Mouse (Mus musculus) neural tube, embryonic 11.5 days (tissue): ENCODE results near the gene Dlat. TPM values are rescaled to one million over a fixed set of nuclear protein-coding genes. Genes with fewer than 3 reads are reported as not detected.

Experiments
- ATAC-seq: fragments of 200-750 bp; cut with Nextera tagmentation; 2 replicates; pipeline ENCODE4 v1.8.0; 2017; ENCODE audit warnings: moderate number of reproducible peaks, mild to moderate bottlenecking, moderate TSS enrichment, moderate library complexity; ENCODE audit not compliant: insufficient read depth, low FRiP score, low TSS enrichment
- DNase-seq: peaks from one replicate; pipeline ENCODE4 v3.0.0-alpha.2; 2015; ENCODE audit warnings: low spot score
- H3K27ac ChIP-seq: fragments of 300-500 bp; sonication (generic); 2 replicates; pipeline ENCODE4 v1.5.1; 2014; ENCODE audit warnings: low read depth, mild to moderate bottlenecking, low read length
- H3K27me3 ChIP-seq: fragments of 300-500 bp; sonication (generic); 2 replicates; pipeline ENCODE4 v1.6.1; 2014; ENCODE audit warnings: mild to moderate bottlenecking, low read length, mixed read lengths; ENCODE audit not compliant: control insufficient read depth, insufficient read depth
- H3K36me3 ChIP-seq: fragments of 300-500 bp; sonication (generic); 2 replicates; pipeline ENCODE4 v1.6.1; 2014; ENCODE audit warnings: mild to moderate bottlenecking, low read length, moderate library complexity, mixed read lengths; ENCODE audit not compliant: control insufficient read depth, insufficient read depth
- H3K4me1 ChIP-seq: fragments of 300-500 bp; sonication (generic); 2 replicates; pipeline ENCODE4 v1.6.1; 2014; ENCODE audit warnings: low read length, mixed read lengths; ENCODE audit not compliant: control insufficient read depth, insufficient read depth
- H3K4me2 ChIP-seq: fragments of 300-500 bp; sonication (generic); 2 replicates; pipeline ENCODE4 v1.6.1; 2014; ENCODE audit warnings: low read depth, mild to moderate bottlenecking, moderate library complexity
- H3K4me3 ChIP-seq: fragments of 300-500 bp; sonication (generic); 2 replicates; pipeline ENCODE4 v1.5.1; 2014; ENCODE audit warnings: low read depth, low read length
- H3K9ac ChIP-seq: fragments of 300-500 bp; sonication (generic); 2 replicates; pipeline ENCODE4 v1.6.1; 2014; ENCODE audit warnings: mild to moderate bottlenecking, low read length
- H3K9me3 ChIP-seq: fragments of 300-500 bp; sonication (generic); 2 replicates; pipeline ENCODE4 v1.6.1; 2016; ENCODE audit warnings: low read length; ENCODE audit not compliant: control insufficient read depth
- WGBS: fragments of 180-500 bp; shearing (Covaris S2); extraction: QIAGEN DNeasy Blood & Tissue Kit; methylation state at CpG from one replicate; pipeline ENCODE4 v1.1.7; 2014; 5-methylcytosine and 5-hydroxymethylcytosine counted together
- polyA plus RNA-seq: library from polyadenylated mRNA; unstranded; fragments of >200 nt; fragmentation: Nextera tagmentation; extraction: Ambion mirVana; gene quantifications from 2 replicates; pipeline ENCODE4 v1.2.1, GENCODE M21; 2014

The Dlat gene
- polyA plus RNA-seq, 1 experiment from 2014 or later: 74.9 TPM

- peaks cover 3% of the 10 kb centered on the region for H3K36me3 ChIP-seq
- H3K9me3 ChIP-seq: no peaks in the 10 kb centered on the region
- H3K4me3 ChIP-seq: no peak overlapping the region
- no peak overlapping the region for H3K4me2 ChIP-seq
- no peaks in the 10 kb centered on the region for H3K4me1 ChIP-seq
- WGBS: 91% methylated on average over 9 of the region's 9 CpGs
- ATAC-seq: no peak
- DNase-seq: no peak
- no peaks in the 10 kb centered on the region for H3K27me3 ChIP-seq
- no peak overlapping the region for H3K9ac ChIP-seq
- H3K27ac ChIP-seq: no peak overlapping the region
Observed at GRCm38 (mm10) chr9:50592955-50593354, 66.6 kb downstream of the Dlat start.

GRCm38 (mm10) chr9:50590856-50591518 lies 68.6 kb downstream of the Dlat start:
- DNase-seq (no peak), ATAC-seq (no peak)
- Histone ChIP-seq H3K36me3 (no peaks in the 10 kb centered on the region; the same call in 1 of the 2 replicates), H3K4me3 (no peak overlapping the region), H3K9me3 (no peaks in the 10 kb centered on the region), H3K9ac (no peak overlapping the region), H3K4me2 (no peak overlapping the region), H3K4me1 (no peaks in the 10 kb centered on the region), H3K27ac (no peak overlapping the region), H3K27me3 (no peaks in the 10 kb centered on the region)
- 82% methylated on average over 10 of the region's 10 CpGs for WGBS

- Histone ChIP-seq H3K36me3 (no peaks in the 10 kb centered on the region), H3K9ac (no peak overlapping the region), H3K4me2 (no peak overlapping the region), H3K9me3 (no peaks in the 10 kb centered on the region), H3K4me1 (no peaks in the 10 kb centered on the region), H3K27ac (no peak overlapping the region), H3K4me3 (no peak overlapping the region), H3K27me3 (no peaks in the 10 kb centered on the region)
- DNase-seq (no peak), ATAC-seq (no peak)
- WGBS: 73% methylated on average over 4 of the region's 4 CpGs
Observed at GRCm38 (mm10) chr9:50586955-50587354, 72.6 kb downstream of the Dlat start.

GRCm38 (mm10) chr9:50585145-50585818 lies 74.3 kb downstream of the Dlat start:
- no peak for ATAC-seq
- WGBS: 81% methylated on average over 6 of the region's 6 CpGs
- H3K27me3 ChIP-seq: no peaks in the 10 kb centered on the region
- no peak overlapping the region for H3K9ac ChIP-seq
- no peak for DNase-seq
- H3K36me3 ChIP-seq: no peaks in the 10 kb centered on the region
- no peaks in the 10 kb centered on the region for H3K4me1 ChIP-seq
- H3K4me2 ChIP-seq: no peak overlapping the region
- H3K9me3 ChIP-seq: no peaks in the 10 kb centered on the region
- H3K27ac ChIP-seq: no peak overlapping the region
- H3K4me3 ChIP-seq: no peak overlapping the region

Other genes starting within 250 kb of the Dlat start
- gene Plet1, start 165.3 kb downstream of the Dlat start, polyA plus RNA-seq: 0.49 and 0.51 TPM in 2 replicates
- gene Pts, start 131.1 kb downstream of the Dlat start, polyA plus RNA-seq: 75.2 and 80.0 TPM in 2 replicates
- gene Il18, start 105.0 kb downstream of the Dlat start, polyA plus RNA-seq: 4.7 and 6.4 TPM in 2 replicates
- gene Bco2, start 104.6 kb downstream of the Dlat start, polyA plus RNA-seq: 0.15 TPM in 1 of 2 replicates, not detected in the other
- 0.28 TPM in 1 of 2 replicates, not detected in the other for gene Tex12, start 98.5 kb downstream of the Dlat start, polyA plus RNA-seq
- gene Sdhd, start 56.0 kb downstream of the Dlat start, polyA plus RNA-seq: 273 and 281 TPM in 2 replicates
- gene Timm8b, start 55.9 kb downstream of the Dlat start, polyA plus RNA-seq: 305 and 307 TPM in 2 replicates
- 4.7 and 5.9 TPM in 2 replicates for gene Pih1d2, start 42.5 kb downstream of the Dlat start, polyA plus RNA-seq
- gene Nkapd1, start 42.3 kb downstream of the Dlat start, polyA plus RNA-seq: 28.8 and 29.2 TPM in 2 replicates
- 27.4 and 33.0 TPM in 2 replicates for gene Dixdc1, start 79.7 kb upstream of the Dlat start, polyA plus RNA-seq
- gene 2310030G06Rik, start 86.8 kb upstream of the Dlat start, polyA plus RNA-seq: 1.1 and 1.3 TPM in 2 replicates
- gene Cryab, start 91.5 kb upstream of the Dlat start, polyA plus RNA-seq: 12.8 and 14.4 TPM in 2 replicates
- 8.4 and 8.6 TPM in 2 replicates for gene Hspb2, start 92.6 kb upstream of the Dlat start, polyA plus RNA-seq
- gene Fdxacb1, start 108.5 kb upstream of the Dlat start, polyA plus RNA-seq: 10.5 and 10.6 TPM in 2 replicates
- gene Alg9, start 115.2 kb upstream of the Dlat start, polyA plus RNA-seq: 46.3 and 46.9 TPM in 2 replicates
- gene 1110032A03Rik, start 115.7 kb upstream of the Dlat start, polyA plus RNA-seq: 34.2 and 43.1 TPM in 2 replicates
- 121 and 122 TPM in 2 replicates for gene Ppp2r1b, start 185.5 kb upstream of the Dlat start, polyA plus RNA-seq